Mouse (Mus musculus) neural tube, embryonic 15.5 days (tissue): Measurements from ENCODE around the gene Anapc2. TPM values are rescaled to one million over a fixed set of nuclear protein-coding genes. Genes with fewer than 3 reads are reported as not detected.

ENCODE experiments used
- ATAC-seq: fragments of 200-750 bp; cut with Nextera tagmentation; 2 replicates; pipeline ENCODE4 v1.8.0; 2017; ENCODE audit warnings: mild to moderate bottlenecking, moderate TSS enrichment, moderate library complexity; ENCODE audit not compliant: low FRiP score
- H3K27ac ChIP-seq: fragments of 300-500 bp; sonication (generic); replicated peaks from 2 replicates; pipeline ENCODE4 v1.5.1; 2015; ENCODE audit warnings: mild to moderate bottlenecking, inconsistent platforms
- H3K27me3 ChIP-seq: fragments of 300-500 bp; sonication (generic); replicated peaks from 2 replicates; pipeline ENCODE4 v1.6.1; 2015; ENCODE audit warnings: inconsistent platforms
- H3K36me3 ChIP-seq: fragments of 300-500 bp; sonication (generic); 2 replicates; pipeline ENCODE4 v1.6.1; 2015; ENCODE audit warnings: inconsistent platforms
- H3K4me1 ChIP-seq: fragments of 300-500 bp; sonication (generic); 2 replicates; pipeline ENCODE4 v1.6.1; 2015; ENCODE audit warnings: inconsistent platforms
- H3K4me2 ChIP-seq: fragments of 300-500 bp; sonication (generic); 2 replicates; pipeline ENCODE4 v1.6.1; 2015; ENCODE audit warnings: inconsistent platforms, mild to moderate bottlenecking, moderate library complexity
- H3K4me3 ChIP-seq: fragments of 300-500 bp; sonication (generic); replicated peaks from 2 replicates; pipeline ENCODE4 v1.5.1; 2015; ENCODE audit warnings: mild to moderate bottlenecking, inconsistent platforms
- H3K9ac ChIP-seq: fragments of 300-500 bp; sonication (generic); replicated peaks from 2 replicates; pipeline ENCODE4 v1.6.1; 2015; ENCODE audit warnings: mild to moderate bottlenecking, inconsistent platforms
- H3K9me3 ChIP-seq: fragments of 300-500 bp; sonication (generic); replicated peaks from 2 replicates; pipeline ENCODE4 v1.6.1; 2016; ENCODE audit warnings: inconsistent platforms
- WGBS: fragments of 180-500 bp; shearing (Covaris S2); methylation state at CpG from one replicate; pipeline ENCODE4 v1.1.7; 2015; ENCODE audit warnings: mixed read lengths; 5-methylcytosine and 5-hydroxymethylcytosine counted together
- polyA plus RNA-seq: library from polyadenylated mRNA; unstranded; fragments of >200 nt; fragmentation: Nextera tagmentation; extraction: Ambion mirVana; gene quantifications from 2 replicates; pipeline ENCODE4 v1.2.1, GENCODE M21; 2015

Gene Anapc2
- polyA plus RNA-seq, 1 experiment from 2014 or later, result 125 TPM

DNA sequence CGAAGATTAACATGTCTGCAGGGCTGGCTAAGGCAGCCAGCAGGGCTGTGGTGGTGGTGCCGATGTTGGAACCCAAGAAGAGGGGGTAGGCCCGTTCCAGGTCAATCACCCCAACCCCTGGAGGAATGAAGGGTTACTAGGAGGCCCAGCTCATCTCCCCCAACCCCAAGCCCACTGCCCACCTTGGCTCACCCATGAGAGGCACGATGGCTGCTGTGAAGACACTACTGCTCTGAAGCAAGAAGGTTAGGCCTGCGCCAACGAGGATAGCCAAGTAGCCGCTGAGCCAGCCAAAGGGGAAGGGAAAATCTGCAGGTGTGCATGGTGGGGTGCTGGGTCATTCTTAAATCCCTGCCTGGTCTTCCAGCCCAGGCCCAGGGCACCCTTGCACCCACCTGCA is 41.7 kb upstream of the Anapc2 start:
- 87% methylated on average over 7 of the region's 7 CpGs for WGBS
- no peaks in the 10 kb centered on the region for H3K36me3 ChIP-seq
- H3K27me3 ChIP-seq, result 0 out of 2 replicates have a peak, but pooled peaks cover 6% of the 10 kb centered on the region
- no peak overlapping the region for H3K27ac ChIP-seq
- no peak overlapping the region for H3K4me2 ChIP-seq
- no peak for ATAC-seq
- H3K9me3 ChIP-seq, result no peaks in the 10 kb centered on the region
- no peak overlapping the region for H3K4me3 ChIP-seq
- no peak overlapping the region for H3K9ac ChIP-seq
- peaks cover 18% of the 10 kb centered on the region for H3K4me1 ChIP-seq

GRCm38 (mm10) chr2:25231038-25231437 is 41.2 kb upstream of the Anapc2 start:
- WGBS, result 68% methylated on average over 12 of the region's 12 CpGs

GRCm38 (mm10) chr2:25233421-25233820 is 38.9 kb upstream of the Anapc2 start:
- H3K27me3 ChIP-seq, result peaks cover 10% of the 10 kb centered on the region; the same call in 1 of the 2 replicates

More at GRCm38 (mm10) chr2:25231038-25231437, 41.2 kb upstream of the Anapc2 start:
- Histone ChIP-seq H3K4me3 (no peak overlapping the region), H3K4me1 (peaks cover 14% of the 10 kb centered on the region), H3K27ac (no peak overlapping the region), H3K27me3 (peaks cover 6% of the 10 kb centered on the region; the same call in 1 of the 2 replicates), H3K9ac (no peak overlapping the region), H3K9me3 (no peaks in the 10 kb centered on the region), H3K36me3 (no peaks in the 10 kb centered on the region), H3K4me2 (no peak overlapping the region)
- no peak for ATAC-seq

DNA sequence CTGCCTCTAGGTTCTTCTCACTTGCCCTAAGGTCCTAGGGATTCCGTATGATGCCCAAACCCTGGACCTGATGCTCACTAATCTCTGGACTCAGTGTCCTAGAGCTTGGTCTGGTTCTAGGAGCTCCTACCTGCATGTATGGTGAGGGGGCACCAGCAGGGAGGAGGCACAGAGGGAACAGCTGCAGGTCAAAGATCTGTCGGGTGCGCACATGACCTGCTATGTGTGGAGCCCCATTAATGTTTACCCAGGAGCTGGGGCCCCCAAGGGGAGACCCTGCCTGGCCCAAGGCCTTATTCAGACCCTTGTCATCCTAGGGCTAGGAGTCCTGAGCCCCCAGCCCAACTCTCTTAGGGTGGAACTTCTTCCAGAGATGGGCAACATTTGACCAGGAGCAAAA is 38.2 kb upstream of the Anapc2 start, which contains the start of gene Slc34a3:
Gene Slc34a3 (minus strand): TSS at position 315 of the 400 bp plus-strand sequence.
- peaks cover 10% of the 10 kb centered on the region; the same call in 1 of the 2 replicates for H3K27me3 ChIP-seq
- H3K4me3 ChIP-seq, result no peak within 1 kb of the TSS
- no peak for ATAC-seq
- no peaks in the 10 kb centered on the region for H3K36me3 ChIP-seq
- no peak within 1 kb of the TSS for H3K27ac ChIP-seq
- H3K4me1 ChIP-seq, result peaks cover 3% of the 10 kb centered on the region
- 85% methylated on average over 3 of the region's 3 CpGs for WGBS
- no peak within 1 kb of the TSS for H3K4me2 ChIP-seq
- no peaks in the 10 kb centered on the region for H3K9me3 ChIP-seq
- no peak within 1 kb of the TSS for H3K9ac ChIP-seq

More at GRCm38 (mm10) chr2:25233421-25233820, 38.9 kb upstream of the Anapc2 start:
- Histone ChIP-seq H3K9me3 (no peaks in the 10 kb centered on the region), H3K4me2 (no peak overlapping the region), H3K4me1 (peaks cover 9% of the 10 kb centered on the region), H3K36me3 (no peaks in the 10 kb centered on the region), H3K27ac (no peak overlapping the region), H3K9ac (no peak overlapping the region), H3K4me3 (no peak overlapping the region)
- no peak for ATAC-seq
- WGBS, result 88% methylated on average over 4 of the region's 4 CpGs

- Histone ChIP-seq H3K9ac (no peak overlapping the region), H3K36me3 (no peaks in the 10 kb centered on the region), H3K4me2 (no peak overlapping the region), H3K4me3 (no peak overlapping the region), H3K27ac (no peak overlapping the region), H3K27me3 (peaks cover 10% of the 10 kb centered on the region; the same call in 1 of the 2 replicates), H3K4me1 (no peaks in the 10 kb centered on the region), H3K9me3 (no peaks in the 10 kb centered on the region)
- ATAC-seq, result no peak
- 77% methylated on average over 5 of the region's 5 CpGs for WGBS
Measured at GRCm38 (mm10) chr2:25234551-25235220, 37.6 kb upstream of the Anapc2 start.

DNA sequence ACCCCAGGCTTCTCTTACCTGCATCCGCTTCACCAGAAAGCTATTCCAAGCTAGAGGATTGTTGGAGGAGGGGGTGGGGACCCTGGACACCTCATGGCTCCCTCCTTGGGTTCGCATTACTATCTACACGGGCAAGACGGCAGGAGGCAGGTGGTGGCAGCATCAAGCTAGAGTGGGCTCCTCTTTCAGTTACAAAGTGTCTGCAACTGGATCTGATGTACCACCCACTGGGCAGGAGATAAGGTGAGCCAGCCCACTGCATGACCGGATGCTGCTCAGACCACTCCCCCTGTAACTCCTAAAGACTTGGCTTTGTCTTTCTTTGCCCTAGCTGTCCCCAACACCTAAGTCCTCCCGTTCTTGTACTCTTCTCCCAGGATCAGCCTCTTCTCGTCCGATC is 35.7 kb upstream of the Anapc2 start, which contains the start of gene Rnf224:
Gene Rnf224 (minus strand): TSS at position 174 of the 400 bp plus-strand sequence.
- peaks cover 14% of the 10 kb centered on the region for H3K4me1 ChIP-seq
- no peak within 1 kb of the TSS for H3K4me2 ChIP-seq
- peaks cover 7% of the 10 kb centered on the region; the same call in 1 of the 2 replicates for H3K27me3 ChIP-seq
- 48% methylated on average over 8 of the region's 8 CpGs for WGBS
- no peak for ATAC-seq
- H3K9me3 ChIP-seq, result no peaks in the 10 kb centered on the region
- no peak within 1 kb of the TSS for H3K27ac ChIP-seq
- H3K4me3 ChIP-seq, result no peak within 1 kb of the TSS
- H3K9ac ChIP-seq, result no peak within 1 kb of the TSS
- H3K36me3 ChIP-seq, result no peaks in the 10 kb centered on the region

DNA sequence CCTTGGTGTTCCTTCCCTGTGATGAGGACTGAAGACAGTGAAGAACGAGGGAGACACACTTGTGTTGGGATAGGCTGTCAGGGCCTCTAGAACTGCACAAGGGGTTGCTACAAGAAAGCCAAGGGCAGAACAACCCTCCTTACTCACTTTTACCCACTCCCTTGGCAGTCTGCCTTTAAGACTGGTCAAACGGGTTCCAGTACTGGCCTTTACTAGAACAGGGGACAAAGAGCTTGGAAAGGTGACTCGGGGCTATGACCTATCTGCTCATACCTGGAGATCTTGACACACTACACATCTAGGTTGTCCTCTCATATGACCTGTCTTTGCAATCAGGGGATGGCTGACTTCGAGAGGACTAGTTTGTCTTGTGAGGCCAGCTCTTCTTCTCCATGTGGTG is 34.8 kb upstream of the Anapc2 start:
- WGBS, result 66% methylated on average over 4 of the region's 4 CpGs
- no peaks in the 10 kb centered on the region for H3K36me3 ChIP-seq
- peaks cover 22% of the 10 kb centered on the region for H3K4me1 ChIP-seq
- no peaks in the 10 kb centered on the region for H3K9me3 ChIP-seq
- no peak overlapping the region for H3K9ac ChIP-seq
- no peak overlapping the region for H3K27ac ChIP-seq
- no peak for ATAC-seq
- H3K4me2 ChIP-seq, result no peak overlapping the region
- peaks cover 7% of the 10 kb centered on the region; the same call in 1 of the 2 replicates for H3K27me3 ChIP-seq
- H3K4me3 ChIP-seq, result no peak overlapping the region

DNA sequence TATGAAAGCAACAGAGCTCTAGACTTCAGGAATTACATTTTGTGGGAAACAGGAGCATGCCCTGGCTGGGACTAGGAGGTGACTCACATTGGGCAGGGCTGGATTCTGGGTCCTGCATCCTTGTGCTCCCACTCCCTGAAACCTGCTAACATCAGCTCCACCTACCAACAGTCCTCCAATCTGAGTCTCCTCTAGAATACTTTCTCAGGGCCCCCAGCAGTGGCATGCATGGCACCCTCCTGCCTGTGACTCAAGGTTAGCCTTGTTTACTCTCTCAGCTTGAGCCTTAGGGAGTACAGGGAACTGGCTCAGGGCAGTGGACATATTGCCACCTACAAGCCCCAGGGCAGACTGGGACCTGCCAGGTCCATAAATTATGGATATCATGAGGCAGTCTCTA is 34.2 kb upstream of the Anapc2 start:
- Histone ChIP-seq H3K9me3 (no peaks in the 10 kb centered on the region), H3K27ac (no peak overlapping the region), H3K4me2 (no peak overlapping the region), H3K27me3 (peaks cover 7% of the 10 kb centered on the region; the same call in 1 of the 2 replicates), H3K9ac (no peak overlapping the region), H3K4me3 (no peak overlapping the region), H3K36me3 (no peaks in the 10 kb centered on the region), H3K4me1 (peaks cover 28% of the 10 kb centered on the region)
- no peak for ATAC-seq

- no peak overlapping the region for H3K27ac ChIP-seq
- H3K4me2 ChIP-seq, result no peak overlapping the region
- peaks cover 42% of the 10 kb centered on the region for H3K4me1 ChIP-seq
- 90% methylated on average over 3 of the region's 3 CpGs for WGBS
- peaks cover 7% of the 10 kb centered on the region; the same call in 1 of the 2 replicates for H3K27me3 ChIP-seq
- H3K9ac ChIP-seq, result no peak overlapping the region
- no peaks in the 10 kb centered on the region for H3K9me3 ChIP-seq
- H3K36me3 ChIP-seq, result peaks cover 7% of the 10 kb centered on the region; the same call in 1 of the 2 replicates
- no peak for ATAC-seq
- H3K4me3 ChIP-seq, result no peak overlapping the region
Measured at GRCm38 (mm10) chr2:25239766-25240165, 32.5 kb upstream of the Anapc2 start.

DNA sequence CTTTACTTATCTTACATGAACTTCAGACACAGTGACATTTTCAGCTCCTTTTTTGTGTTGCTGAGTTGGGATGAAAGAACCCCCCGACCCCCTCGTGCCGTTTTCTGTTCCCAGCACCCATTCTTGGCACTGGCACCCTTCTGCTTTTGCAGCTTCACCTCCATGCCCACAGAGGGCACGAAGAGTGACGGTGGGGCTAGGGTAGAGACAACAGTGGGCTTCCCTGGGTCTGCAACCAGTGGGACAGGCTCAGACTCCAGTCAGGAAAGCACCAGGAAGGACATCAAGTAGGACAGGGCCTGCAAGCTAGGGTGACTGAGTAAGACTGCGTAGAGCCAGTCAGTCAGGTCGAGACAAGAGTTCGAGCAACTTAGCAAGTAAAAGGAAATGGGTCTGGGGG is 32.0 kb upstream of the Anapc2 start:
- Histone ChIP-seq H3K9ac (peak overlapping the region; percentile 36; the same call in 1 of the 2 replicates), H3K4me1 (peaks cover 42% of the 10 kb centered on the region), H3K4me2 (peak overlapping the region; percentile 67), H3K27ac (peak overlapping the region; percentile 84), H3K4me3 (peak overlapping the region; percentile 72), H3K9me3 (no peaks in the 10 kb centered on the region), H3K36me3 (peaks cover 13% of the 10 kb centered on the region), H3K27me3 (peaks cover 5% of the 10 kb centered on the region; the same call in 1 of the 2 replicates)
- 0 out of 2 replicates have a peak, but pooled peaks have one; percentile 11 for ATAC-seq
- 46% methylated on average over 8 of the region's 8 CpGs for WGBS

- Histone ChIP-seq H3K27me3 (peaks cover 3% of the 10 kb centered on the region; the same call in 1 of the 2 replicates), H3K4me1 (peaks cover 42% of the 10 kb centered on the region), H3K36me3 (peaks cover 18% of the 10 kb centered on the region), H3K9me3 (no peaks in the 10 kb centered on the region), H3K9ac (peak overlapping the region; percentile 36), H3K4me3 (peak overlapping the region; percentile 72), H3K27ac (peak overlapping the region; percentile 84), H3K4me2 (peak overlapping the region; percentile 67)
- ATAC-seq, result peak; percentile 84
- WGBS, result 2% methylated on average over 29 of the region's 29 CpGs
Measured at GRCm38 (mm10) chr2:25240723-25241437, 31.4 kb upstream of the Anapc2 start.
